11 mouse cellular contexts compared by ENCODE assay signal in the genomic region with DNA sequence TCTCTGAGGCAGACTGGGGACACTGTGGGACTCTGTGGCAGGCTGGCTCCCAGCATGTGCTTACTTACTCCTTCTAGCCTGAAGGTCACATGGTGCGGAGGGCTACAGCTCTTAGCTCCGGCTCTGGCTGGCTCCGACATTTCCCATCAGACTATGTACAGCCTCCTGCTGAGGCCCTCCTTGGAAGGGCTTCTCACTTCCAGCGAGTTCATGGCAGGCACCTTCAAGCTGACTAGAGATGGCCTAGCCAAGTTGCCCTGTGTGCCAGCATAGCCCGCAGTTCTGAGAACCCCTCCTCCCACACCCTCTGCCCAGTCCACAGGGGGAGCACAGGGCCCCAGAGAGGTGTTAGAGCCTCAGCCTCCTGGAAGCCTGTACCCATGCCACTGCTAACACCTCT. TPM values are rescaled to one million over a fixed set of nuclear protein-coding genes. Genes with fewer than 3 reads are reported as not detected.
DNase-seq lines count a peak whose midpoint lies in the region; ATAC-seq lines count a peak whose summit lies in the region.
"Had no signal": no experiment of that assay in that cellular context is flagged by ENCODE, and none has a peak within 500 bp of the region (broad histone marks: within the 10 kb centered on the region; RNA-seq: fewer than 3 reads in every experiment).

No protein-coding gene starts in this region.

- ATAC-seq in midbrain, embryonic 15.5 days (replicated peaks) = no peak
- peak; percentile 44; the same call in 1 of the 2 replicates for ATAC-seq in embryonic facial prominence, embryonic 11.5 days (replicated peaks; ENCODE audit: insufficient number of reproducible peaks, low FRiP score, low TSS enrichment, low read depth)
- no peak for ATAC-seq in activated CD4-positive, CD25-positive, alpha-beta regulatory T cell, adult 4 months

- peaks cover 34% of the 10 kb centered on the region for H3K4me1 ChIP-seq in heart, embryonic 10.5 days
- peaks cover 13% of the 10 kb centered on the region; the same call in 1 of the 2 replicates for H3K4me1 ChIP-seq in midbrain, embryonic 10.5 days
- H3K4me1 ChIP-seq in midbrain, embryonic 15.5 days = no peaks in the 10 kb centered on the region
- no peaks in the 10 kb centered on the region for H3K4me1 ChIP-seq in embryonic facial prominence, embryonic 11.5 days (ENCODE audit: control insufficient read depth, insufficient read depth, low read length)

- no peak overlapping the region for H3K9ac ChIP-seq in midbrain, embryonic 15.5 days
- H3K9ac ChIP-seq in embryonic facial prominence, embryonic 11.5 days (replicated peaks; ENCODE audit: low read length) = no peak overlapping the region
- H3K9ac ChIP-seq: lung, embryonic 14.5 days had no signal

- 47% methylated on average over 5 of the region's 5 CpGs for WGBS in heart, embryonic 10.5 days
- WGBS in midbrain, embryonic 10.5 days = 63% methylated on average over 5 of the region's 5 CpGs
- 39% methylated on average over 5 of the region's 5 CpGs for WGBS in midbrain, embryonic 15.5 days
- WGBS in embryonic facial prominence, embryonic 11.5 days = 54% methylated on average over 5 of the region's 5 CpGs

- H3K27me3 ChIP-seq in heart, embryonic 10.5 days (ENCODE audit: insufficient read depth, poor library complexity, severe bottlenecking) = peaks cover 69% of the 10 kb centered on the region
- H3K27me3 ChIP-seq in midbrain, embryonic 10.5 days (ENCODE audit: low read depth, poor library complexity, severe bottlenecking) = peaks cover 23% of the 10 kb centered on the region
- H3K27me3 ChIP-seq in midbrain, embryonic 15.5 days (replicated peaks) = no peaks in the 10 kb centered on the region
- H3K27me3 ChIP-seq in embryonic facial prominence, embryonic 11.5 days (ENCODE audit: control insufficient read depth, insufficient read depth, low read length) = no peaks in the 10 kb centered on the region

- H3K4me3 ChIP-seq in heart, embryonic 10.5 days = no peak overlapping the region
- no peak overlapping the region for H3K4me3 ChIP-seq in midbrain, embryonic 10.5 days
- H3K4me3 ChIP-seq in midbrain, embryonic 15.5 days = no peak overlapping the region
- H3K4me3 ChIP-seq in embryonic facial prominence, embryonic 11.5 days (ENCODE audit: low read depth, low read length) = no peak overlapping the region

- DNase-seq in heart, embryonic 10.5 days (ENCODE audit: low spot score) = no peak
- DNase-seq in heart, adult 9 months (ENCODE audit: low spot score in 2 of 2) = no peak
- DNase-seq in midbrain, embryonic 10.5 days (ENCODE audit: low spot score) = no peak
- peak; percentile 56 to 60 for DNase-seq in cerebellum, adult 18-20 months
- no peak for DNase-seq in embryonic facial prominence, embryonic 11.5 days (ENCODE audit: low spot score)
- DNase-seq: heart, postnatal 14 days; lung, embryonic 14.5 days; right cerebral cortex, postnatal 14 days had no signal

- H3K36me3 ChIP-seq in heart, embryonic 10.5 days = no peaks in the 10 kb centered on the region
- no peaks in the 10 kb centered on the region for H3K36me3 ChIP-seq in midbrain, embryonic 10.5 days
- H3K36me3 ChIP-seq in midbrain, embryonic 15.5 days (replicated peaks) = no peaks in the 10 kb centered on the region
- H3K36me3 ChIP-seq in embryonic facial prominence, embryonic 11.5 days (replicated peaks; ENCODE audit: control insufficient read depth, insufficient read depth, low read depth, low read length) = no peaks in the 10 kb centered on the region

- 0 out of 2 replicates have a peak overlapping the region, but pooled peaks have one; percentile 13 for H3K27ac ChIP-seq in heart, embryonic 10.5 days
- H3K27ac ChIP-seq in midbrain, embryonic 10.5 days (replicated peaks) = 0 out of 2 replicates have a peak overlapping the region, but pooled peaks have one; percentile 28
- H3K27ac ChIP-seq in midbrain, embryonic 15.5 days = no peak overlapping the region
- H3K27ac ChIP-seq in embryonic facial prominence, embryonic 11.5 days (replicated peaks; ENCODE audit: low read depth, low read length) = no peak overlapping the region

- no peak overlapping the region for H3K4me2 ChIP-seq in midbrain, embryonic 15.5 days
- H3K4me2 ChIP-seq in embryonic facial prominence, embryonic 11.5 days (ENCODE audit: low read depth, low read length) = no peak overlapping the region
- H3K4me2 ChIP-seq: lung, embryonic 14.5 days had no signal

- H3K9me3 ChIP-seq in heart, embryonic 10.5 days = no peaks in the 10 kb centered on the region
- no peaks in the 10 kb centered on the region for H3K9me3 ChIP-seq in midbrain, embryonic 10.5 days (replicated peaks)
- H3K9me3 ChIP-seq in midbrain, embryonic 15.5 days = no peaks in the 10 kb centered on the region
- H3K9me3 ChIP-seq in embryonic facial prominence, embryonic 11.5 days (replicated peaks; ENCODE audit: control insufficient read depth, low read length) = no peaks in the 10 kb centered on the region

RNA-seq across cellular contexts. Expression of gene Trim29, which starts 19.8 kb away (rescaled TPM):
- 0.30 and 0.88 TPM in 2 replicates for polyA plus RNA-seq in heart, embryonic 10.5 days (2016; fragmentation: Nextera tagmentation; extraction: Ambion mirVana)
- 0.94 and 0.98 TPM in 2 replicates for polyA plus RNA-seq in midbrain, embryonic 10.5 days (2016; fragmentation: Nextera tagmentation; extraction: Ambion mirVana)
- polyA plus RNA-seq in midbrain, embryonic 15.5 days (2015; fragmentation: Nextera tagmentation; extraction: Ambion mirVana) = 0.62 TPM in 1 of 2 replicates, not detected in the other
- polyA plus RNA-seq in embryonic facial prominence, embryonic 11.5 days (2014; fragmentation: Nextera tagmentation; extraction: Ambion mirVana) = 4.9 and 6.1 TPM in 2 replicates
- polyA plus RNA-seq in activated CD4-positive, CD25-positive, alpha-beta regulatory T cell, adult 4 months (2017; shearing (Covaris generic)) = not detected
- polyA plus RNA-seq: liver, adult 2 months had no signal

Comparison
In these comparisons a context has a peak if more than half of its experiments do, and no peak if none do; other contexts are left out.
1. H3K27ac ChIP-seq: peak in heart, embryonic 10.5 days (single experiment) and midbrain, embryonic 10.5 days (single experiment); none in midbrain, embryonic 15.5 days (single experiment) and embryonic facial prominence, embryonic 11.5 days (single experiment).
2. DNase-seq: peak in cerebellum, adult 18-20 months (2 of 2); none in heart, embryonic 10.5 days (single experiment), heart, adult 9 months (0 of 2), midbrain, embryonic 10.5 days (single experiment) and embryonic facial prominence, embryonic 11.5 days (single experiment).